Mouse (Mus musculus) CH12.LX (cell line): Measurements from ENCODE around the gene Atp6v0a4. TPM values are rescaled to one million over a fixed set of nuclear protein-coding genes. Genes with fewer than 3 reads are reported as not detected.

Experiments used
- DNase-seq: peaks from one replicate; pipeline ENCODE4 v3.0.0-alpha.2; 2013; ENCODE audit errors: extremely low read depth
- H3K27ac ChIP-seq: 2 replicates; pipeline ENCODE4 v1.5.1; 2012; ENCODE audit warnings: low read depth, mild to moderate bottlenecking, control low read depth, moderate library complexity; ENCODE audit not compliant: insufficient read depth
- H3K27me3 ChIP-seq: replicated peaks from 2 replicates; pipeline ENCODE3; 2012; ENCODE audit warnings: inconsistent platforms
- H3K36me3 ChIP-seq, 2 experiments: replicated peaks in 1 of 2; 2 replicates each; pipeline versions ENCODE3 to v1.6.1; 2012; ENCODE audit warnings: inconsistent platforms in 1 of 2, low read length in 1 of 2, mild to moderate bottlenecking in 1 of 2, mixed read lengths in 1 of 2, moderate library complexity in 1 of 2; ENCODE audit not compliant: control insufficient read depth in 1 of 2, insufficient read depth in 1 of 2
- H3K4me1 ChIP-seq, 2 experiments: 2 replicates each; pipeline ENCODE4 v1.6.1; 2012; ENCODE audit warnings: inconsistent platforms in 1 of 2, moderate library complexity in 1 of 2; ENCODE audit not compliant: insufficient read depth in 2 of 2, control insufficient read depth in 1 of 2
- H3K4me2 ChIP-seq: 2 replicates; pipeline ENCODE4 v1.6.1; 2012; ENCODE audit warnings: low read depth, mild to moderate bottlenecking, control low read depth; ENCODE audit not compliant: poor library complexity, insufficient read depth, severe bottlenecking
- H3K4me3 ChIP-seq, 3 experiments: fragments of 150-350 bp in 1 of 3; sonication (generic) in 1 of 3; replicated peaks in 1 of 3; 2 replicates each; pipeline versions ENCODE3 to v1.5.1; 2011 to 2012; ENCODE audit warnings: low read depth in 2 of 3, low read length in 2 of 3, mild to moderate bottlenecking in 2 of 3, moderate library complexity in 2 of 3, control low read depth in 1 of 3, improper control_type of control experiment in 1 of 3, inconsistent platforms in 1 of 3, mixed read lengths in 1 of 3; ENCODE audit not compliant: poor library complexity in 1 of 3
- H3K79me2 ChIP-seq: replicated peaks from 2 replicates; pipeline ENCODE4 v1.6.1; 2012; ENCODE audit warnings: mild to moderate bottlenecking, moderate library complexity; ENCODE audit not compliant: control insufficient read depth, poor library complexity, insufficient read depth, severe bottlenecking; ENCODE audit errors: extremely low read depth
- H3K9ac ChIP-seq: 2 replicates; pipeline ENCODE4 v1.6.1; 2012; ENCODE audit warnings: low read depth, mild to moderate bottlenecking, control low read depth, moderate library complexity; ENCODE audit not compliant: insufficient read depth
- H3K9me3 ChIP-seq: replicated peaks from 2 replicates; pipeline ENCODE3; 2012; ENCODE audit warnings: low read length, inconsistent platforms, mixed read lengths
- BHLHE40 ChIP-seq: IDR thresholded peaks from 2 replicates; pipeline ENCODE4 v1.6.1; 2011; ENCODE audit warnings: mild to moderate bottlenecking, low read depth, low read length, improper control_type of control experiment
- CHD1 ChIP-seq: IDR thresholded peaks from 2 replicates; pipeline ENCODE4 v1.6.1; 2012; ENCODE audit warnings: low read depth, low read length, improper control_type of control experiment, inconsistent platforms
- CTCF ChIP-seq, 2 experiments: IDR thresholded peaks in 1 of 2; conservative IDR thresholded peaks in 1 of 2; 2 replicates each; pipeline ENCODE4 v1.5.1; 2011 to 2012; ENCODE audit warnings: low read depth in 2 of 2, low read length in 2 of 2, improper control_type of control experiment in 1 of 2, inconsistent platforms in 1 of 2, mild to moderate bottlenecking in 1 of 2, moderate library complexity in 1 of 2
- ELF1 ChIP-seq: IDR thresholded peaks from 2 replicates; pipeline ENCODE4 v1.6.1; 2014; ENCODE audit warnings: low read depth, mild to moderate bottlenecking, inconsistent platforms, low read length, improper control_type of control experiment
- GABPA ChIP-seq: IDR thresholded peaks from 2 replicates; pipeline ENCODE4 v1.6.1; 2012; ENCODE audit warnings: low read depth, low read length, improper control_type of control experiment, inconsistent platforms; ENCODE audit not compliant: insufficient replicate concordance
- HCFC1 ChIP-seq: IDR thresholded peaks from 2 replicates; pipeline ENCODE4 v1.6.1; 2012; ENCODE audit warnings: low read depth, mild to moderate bottlenecking, inconsistent platforms, low read length, improper control_type of control experiment
- IRF4 ChIP-seq: IDR thresholded peaks from 2 replicates; pipeline ENCODE4 v1.6.1; 2014; ENCODE audit warnings: low read depth, mild to moderate bottlenecking, inconsistent platforms, low read length, improper control_type of control experiment
- JUN ChIP-seq: IDR thresholded peaks from 2 replicates; pipeline ENCODE4 v1.6.1; 2011; ENCODE audit warnings: low read depth, mild to moderate bottlenecking, low read length, improper control_type of control experiment, moderate library complexity; ENCODE audit not compliant: insufficient read depth
- MAFK ChIP-seq: IDR thresholded peaks from 2 replicates; pipeline ENCODE4 v1.6.1; 2011; ENCODE audit warnings: low read length, improper control_type of control experiment; ENCODE audit not compliant: insufficient replicate concordance
- MAX ChIP-seq: IDR thresholded peaks from 2 replicates; pipeline ENCODE4 v1.6.1; 2011; ENCODE audit warnings: low read length, improper control_type of control experiment
- MAZ ChIP-seq: IDR thresholded peaks from 2 replicates; pipeline ENCODE4 v1.6.1; 2012; ENCODE audit warnings: low read depth, mild to moderate bottlenecking, inconsistent platforms, low read length, improper control_type of control experiment, moderate library complexity
- MEF2A ChIP-seq: IDR thresholded peaks from 2 replicates; pipeline ENCODE4 v1.6.1; 2014; ENCODE audit warnings: low read depth, mild to moderate bottlenecking, inconsistent platforms, low read length, improper control_type of control experiment, borderline replicate concordance
- MXI1 ChIP-seq: IDR thresholded peaks from 2 replicates; pipeline ENCODE4 v1.6.1; 2011; ENCODE audit warnings: mild to moderate bottlenecking, low read depth, low read length, improper control_type of control experiment
- MYC ChIP-seq: IDR thresholded peaks from 2 replicates; pipeline ENCODE4 v1.6.1; 2011; ENCODE audit warnings: low read depth, mild to moderate bottlenecking, improper control_type of control experiment, low read length
- PAX5 ChIP-seq: IDR thresholded peaks from 2 replicates; pipeline ENCODE4 v1.6.1; 2012; ENCODE audit warnings: low read length, inconsistent platforms, mixed read lengths
- POLR2A ChIP-seq: IDR thresholded peaks from 2 replicates; pipeline ENCODE4 v1.6.1; 2011; ENCODE audit warnings: low read depth, mild to moderate bottlenecking, improper control_type of control experiment, low read length
- POLR2AphosphoS2 ChIP-seq: IDR thresholded peaks from 2 replicates; pipeline ENCODE4 v1.6.1; 2011; ENCODE audit warnings: low read depth, low read length, improper control_type of control experiment
- RCOR1 ChIP-seq: conservative IDR thresholded peaks from 2 replicates; pipeline ENCODE4 v1.6.1; 2012; ENCODE audit warnings: low read depth, mild to moderate bottlenecking, inconsistent platforms, low read length, improper control_type of control experiment
- SIN3A ChIP-seq: IDR thresholded peaks from 2 replicates; pipeline ENCODE4 v1.6.1; 2012; ENCODE audit warnings: low read length, improper control_type of control experiment, inconsistent platforms
- SMC3 ChIP-seq: IDR thresholded peaks from 2 replicates; pipeline ENCODE4 v1.6.1; 2011; ENCODE audit warnings: low read depth, low read length, improper control_type of control experiment
- USF2 ChIP-seq: conservative IDR thresholded peaks from 2 replicates; pipeline ENCODE4 v1.6.1; 2011; ENCODE audit warnings: low read depth, low read length, improper control_type of control experiment
- ZKSCAN1 ChIP-seq: IDR thresholded peaks from 2 replicates; pipeline ENCODE4 v1.6.1; 2012; ENCODE audit warnings: low read depth, inconsistent platforms, low read length, improper control_type of control experiment, borderline replicate concordance
- ZMIZ1 ChIP-seq: IDR thresholded peaks from 2 replicates; pipeline ENCODE4 v1.6.1; 2012; ENCODE audit warnings: low read depth, mild to moderate bottlenecking, inconsistent platforms, low read length, improper control_type of control experiment
- dilution Hi-C: fragments of 300-500 bp; cut with MboI; formaldehyde crosslinking; loops from 2 replicates; pipeline ENCODE4 v1.14.3; 2020; ENCODE audit warnings: low sequenced_read_pairs; ENCODE audit not compliant: extremely low pct_unique_long_range_greater_than_20kb, extremely low pct_ligation_motif_present
- in situ Hi-C: fragments of 300-500 bp; cut with MboI; formaldehyde crosslinking; loops from 3 replicates; pipeline ENCODE4 v1.14.3; 2019; ENCODE audit warnings: low sequenced_read_pairs, low pct_ligation_motif_present, low pct_unique_long_range_greater_than_20kb, mixed read lengths
- polyA plus RNA-seq: library from polyadenylated mRNA; unstranded; fragments of >175 nt; gene quantifications from 2 replicates; pipeline ENCODE4 v1.2.1, GENCODE M21; 2012; ENCODE audit warnings: low read depth; ENCODE audit not compliant: insufficient read length
- total RNA-seq, 2 experiments: library from RNA; depleted of rRNA; stranded (reverse); fragments of 300-350 nt in 1 of 2; fragments of >200 nt in 1 of 2; gene quantifications; 2 replicates each; pipeline ENCODE4 v1.2.3; 2012 to 2014

Gene Atp6v0a4
- total and polyA plus RNA-seq, 3 experiments = not detected

- H3K4me1 ChIP-seq = no peaks in the 10 kb centered on the region
- no peak overlapping the region for H3K9ac ChIP-seq
- H3K4me2 ChIP-seq = no peak overlapping the region
- no peaks in the 10 kb centered on the region for H3K36me3 ChIP-seq
- peaks cover 3% of the 10 kb centered on the region for H3K9me3 ChIP-seq
- no peak overlapping the region for H3K4me3 ChIP-seq
- DNase-seq = no peak
- H3K27ac ChIP-seq = no peak overlapping the region
- H3K79me2 ChIP-seq = no peaks in the 10 kb centered on the region
- no peak for TF ChIP-seq ZKSCAN1
- TF ChIP-seq CTCF (conservative IDR thresholded peaks at IDR 0.05 in 1 of 2, IDR thresholded peaks at IDR 0.05 in 1 of 2; ENCODE audit: low read depth in 2 of 2, low read length in 2 of 2) = no peak
- no peak for TF ChIP-seq POLR2A
- no peak for TF ChIP-seq IRF4
- TF ChIP-seq ZMIZ1 = no peak
- no peak for TF ChIP-seq ELF1
- TF ChIP-seq BHLHE40 = no peak
- TF ChIP-seq MAX = no peak
- no peak for TF ChIP-seq MAFK
- no peak for TF ChIP-seq MXI1
- no peak for TF ChIP-seq CHD1
- TF ChIP-seq SMC3 = no peak
- TF ChIP-seq RCOR1 = no peak
- no peak for TF ChIP-seq PAX5
- TF ChIP-seq USF2 = no peak
- TF ChIP-seq HCFC1 = no peak
- no peak for TF ChIP-seq MYC
- no peak for TF ChIP-seq MEF2A
- no peak for TF ChIP-seq JUN
- in situ Hi-C loops (no loop called here), dilution Hi-C loops (no loop called here)
- no peaks in the 10 kb centered on the region for H3K27me3 ChIP-seq
These were observed 18.5 kb downstream of the Atp6v0a4 start for GRCm38 (mm10) chr6:38105924-38106323.

- Histone ChIP-seq H3K4me3 (no peak overlapping the region), H3K36me3 (no peaks in the 10 kb centered on the region), H3K4me1 (no peaks in the 10 kb centered on the region), H3K9me3 (peaks cover 4% of the 10 kb centered on the region), H3K27ac (no peak overlapping the region), H3K4me2 (no peak overlapping the region), H3K9ac (no peak overlapping the region), H3K79me2 (no peaks in the 10 kb centered on the region), H3K27me3 (no peaks in the 10 kb centered on the region)
- dilution Hi-C loops = no loop called here
- no peak for DNase-seq
- no peak for TF ChIP-seq HCFC1
- no peak for TF ChIP-seq SIN3A
- TF ChIP-seq ELF1 = no peak
- no peak for TF ChIP-seq MAFK
- no peak for TF ChIP-seq GABPA
- no peak for TF ChIP-seq MAZ
- TF ChIP-seq JUN = no peak
- TF ChIP-seq POLR2AphosphoS2 = no peak
- in situ Hi-C loops = no loop called here
These were observed 20.6 kb downstream of the Atp6v0a4 start for GRCm38 (mm10) chr6:38103775-38104174.
